Mouse (Mus musculus) mouse trophoblast stem cell (cell line): ENCODE data around the gene Smim7.

Source experiments
- in situ Hi-C, 2 experiments: fragments of 300-500 bp; cut with MseI, MboI; formaldehyde crosslinking; loops; 2 replicates in 1 of 2; 3 replicates in 1 of 2; pipeline ENCODE4 v1.15.1; 2025

The Smim7 gene

DNA sequence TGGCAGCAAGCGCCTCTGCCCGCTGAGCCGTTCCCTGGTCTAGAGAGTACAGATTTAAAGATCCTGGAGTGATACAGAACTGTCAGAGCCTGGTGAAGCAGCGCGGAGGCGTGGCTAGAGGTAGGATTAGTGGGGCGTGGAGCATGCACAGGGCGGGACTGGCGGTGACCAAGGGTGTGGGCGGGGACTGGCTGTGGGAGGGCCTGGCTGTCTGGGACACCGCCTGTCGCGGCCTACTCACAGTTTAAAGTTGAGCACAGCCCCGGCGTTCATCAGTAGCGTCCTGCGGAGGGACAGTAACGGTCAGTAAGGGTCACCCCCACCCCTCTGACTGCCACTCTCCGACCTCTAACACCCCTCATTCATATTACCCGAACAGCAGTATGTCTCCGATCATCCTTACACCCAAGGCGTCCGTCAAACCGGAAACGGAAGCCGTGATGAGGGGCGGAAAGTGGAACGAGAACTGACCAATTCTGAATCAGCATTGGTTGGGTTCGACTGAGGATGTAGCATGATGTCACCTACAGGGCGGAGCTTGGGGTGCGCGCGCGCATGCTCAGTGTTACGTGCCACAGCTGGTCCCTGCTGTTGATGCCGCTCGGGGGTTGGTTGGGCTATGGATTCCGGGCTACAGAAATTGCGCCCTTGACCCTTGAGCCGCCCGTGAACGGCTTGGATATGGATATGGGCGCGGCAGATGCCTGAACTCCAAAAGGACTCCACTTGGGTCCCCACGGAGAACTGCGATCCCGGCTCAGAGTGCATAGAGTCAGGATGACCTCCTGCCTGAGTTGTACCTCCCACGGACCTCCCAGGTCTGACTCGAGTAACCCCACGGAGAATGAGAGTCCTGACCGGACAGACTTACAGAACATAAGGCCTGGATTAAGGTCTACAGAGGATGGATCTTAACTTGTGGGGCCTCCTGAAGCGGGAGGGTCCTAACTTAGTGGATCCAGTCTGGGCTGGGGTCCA, at the start of gene Smim7:
Gene Smim7 (minus strand): TSS at position 456 of the 978 bp plus-strand sequence.
- in situ Hi-C loops = no loop called here

DNA sequence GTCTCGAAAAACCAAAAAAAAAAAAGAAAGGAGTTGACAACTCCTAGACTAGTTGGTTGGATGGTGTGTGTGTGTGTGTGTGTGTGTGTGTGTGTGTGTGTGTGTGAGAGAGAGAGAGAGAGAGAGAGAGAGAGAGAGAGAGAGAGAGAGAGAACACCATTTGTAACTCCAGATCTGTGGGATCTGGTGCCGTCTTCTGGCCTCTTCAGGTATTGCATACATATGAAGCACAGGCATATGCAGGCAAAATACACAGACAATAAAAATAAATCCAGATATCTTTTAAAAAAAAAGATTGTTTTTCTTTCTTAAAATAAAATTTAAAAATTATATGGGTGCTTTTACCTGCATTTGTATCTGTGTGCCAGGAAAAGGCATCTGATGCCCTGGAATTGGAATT, 19.3 kb upstream of the Smim7 start:
- in situ Hi-C loops = no loop called here

DNA sequence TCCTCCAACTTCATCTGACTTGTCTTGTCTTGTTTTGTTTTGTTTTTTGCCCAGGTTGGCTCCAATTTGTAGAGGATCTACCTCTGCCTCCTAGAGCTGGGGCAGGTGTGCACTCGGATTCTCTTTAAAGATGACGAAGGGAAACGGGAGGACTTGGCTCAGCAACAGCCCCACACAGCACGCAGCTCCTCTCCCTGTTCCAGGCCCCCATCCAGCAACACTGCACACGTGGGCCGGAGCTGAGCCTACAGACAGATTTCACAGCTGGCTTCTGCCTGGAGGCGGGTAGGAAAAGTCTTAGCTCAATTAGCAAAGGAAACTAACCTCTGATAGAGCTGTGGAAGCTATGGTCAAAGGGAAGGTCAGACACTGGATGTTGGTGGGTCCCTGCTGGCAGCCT, 18.4 kb upstream of the Smim7 start:
- in situ Hi-C loops = no loop called here

DNA sequence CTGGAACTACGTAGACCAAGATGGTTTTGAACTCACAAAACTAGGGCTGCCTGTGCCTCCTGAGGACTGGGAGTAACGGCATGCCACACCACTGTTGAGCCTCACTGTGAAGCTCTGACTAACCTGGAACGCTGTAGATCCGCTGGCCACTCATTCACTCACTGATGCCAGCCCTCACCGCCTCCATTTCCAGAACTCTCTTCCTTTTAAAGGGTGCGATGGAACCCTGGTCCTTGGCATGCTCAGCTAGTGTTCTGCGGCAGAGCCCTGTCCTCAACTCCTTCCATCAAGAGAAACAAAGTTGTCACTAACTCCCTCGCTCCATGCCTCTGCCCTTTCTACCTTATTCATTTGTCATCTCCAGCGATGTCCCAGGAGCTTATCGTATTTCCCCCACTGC, 18.0 kb upstream of the Smim7 start:
- in situ Hi-C loops = no loop called here

DNA sequence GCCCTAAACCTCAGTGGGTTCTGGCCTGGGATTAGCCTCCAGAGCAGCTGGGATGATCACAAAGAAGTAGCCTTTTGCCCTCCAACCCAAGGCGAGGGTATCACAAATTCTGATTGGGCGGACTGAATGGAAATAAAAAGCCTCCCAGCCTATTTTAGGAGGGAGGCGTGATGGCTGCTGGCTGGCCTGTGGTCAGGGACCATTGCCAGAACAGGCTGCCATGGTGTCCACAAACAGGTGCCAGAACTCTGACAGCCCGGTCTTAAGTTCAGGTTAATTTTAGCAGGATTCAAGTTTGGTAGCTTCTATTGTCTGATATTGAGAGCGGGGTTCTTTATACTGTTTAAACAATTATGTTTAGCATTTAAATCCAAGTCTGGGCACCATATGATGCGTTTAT, 16.9 kb upstream of the Smim7 start:
- in situ Hi-C loops = no loop called here

DNA sequence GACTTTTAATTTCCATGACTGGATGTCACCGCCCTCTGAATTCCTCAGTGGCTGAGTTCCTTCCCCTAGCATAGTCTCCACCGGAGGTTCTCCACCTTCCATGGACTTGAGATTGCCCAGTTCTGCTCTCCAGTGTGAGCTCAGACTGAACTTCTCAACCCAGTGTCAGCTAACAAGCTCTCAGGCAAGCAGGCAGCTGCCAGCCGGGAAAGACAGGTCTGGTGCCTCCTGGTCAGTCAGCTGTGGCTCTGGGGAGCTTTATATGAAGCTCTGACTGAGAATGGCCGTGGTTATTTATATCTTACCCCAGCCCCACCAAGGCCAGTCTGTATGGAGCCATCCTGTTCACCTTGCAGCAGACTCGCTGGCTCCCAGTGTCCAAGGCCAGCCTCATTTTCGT, 13.5 kb upstream of the Smim7 start:
- in situ Hi-C loops = no loop called here

DNA sequence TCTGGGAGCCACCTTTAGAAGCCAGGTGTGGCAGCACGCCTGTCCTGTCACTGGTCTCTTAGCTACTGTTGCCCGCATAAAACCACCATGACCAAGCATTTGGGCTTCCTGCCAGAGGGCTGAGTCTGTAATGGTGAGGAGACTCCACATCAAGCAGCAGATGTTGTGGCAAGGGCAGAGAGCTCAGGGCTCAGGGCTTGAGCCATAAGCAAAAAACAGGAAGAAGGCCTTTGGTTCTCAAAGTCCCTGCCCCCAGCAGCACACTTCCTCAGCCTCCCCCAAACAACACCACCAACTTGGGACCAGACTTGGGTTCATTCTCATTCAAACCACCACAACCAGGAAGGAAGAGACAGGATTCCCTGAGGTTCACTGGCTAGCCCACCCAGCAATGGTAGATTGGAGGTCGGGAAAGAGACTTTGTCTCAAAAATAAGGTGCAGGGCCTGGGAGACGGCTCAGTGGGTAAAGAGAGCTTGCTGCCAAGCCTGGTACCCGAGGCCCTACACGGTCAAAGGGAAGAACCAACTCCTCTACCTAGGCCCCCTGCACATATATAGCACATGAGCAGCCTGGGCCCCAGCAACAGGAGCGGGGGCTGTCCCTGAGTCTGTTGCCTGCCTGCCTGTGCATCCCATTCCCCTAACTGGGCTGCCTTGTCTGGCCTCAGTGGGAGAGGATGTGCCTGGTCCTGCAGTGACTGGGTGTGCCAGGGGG, 12.3 kb upstream of the Smim7 start:
- in situ Hi-C loops = no loop called here

DNA sequence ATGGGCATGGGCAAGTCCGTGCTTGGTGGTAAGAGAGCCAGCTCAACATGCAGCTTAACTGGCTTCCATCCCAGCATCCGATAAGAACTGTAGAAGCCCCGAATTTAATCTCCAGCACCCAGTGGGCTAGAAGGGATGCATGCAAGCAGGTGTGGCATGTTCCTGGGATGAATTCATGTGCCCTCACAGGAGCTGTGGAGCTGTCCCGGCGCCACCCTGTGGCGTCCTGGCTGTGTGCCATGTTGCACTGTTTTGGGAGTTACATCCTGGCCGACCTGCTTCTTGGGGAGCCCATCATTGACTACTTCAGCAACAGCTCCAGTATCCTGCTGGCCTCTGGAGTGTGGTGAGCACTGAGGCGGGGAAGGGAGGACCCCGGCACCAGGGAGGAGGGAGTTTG, 8.5 kb upstream of the Smim7 start:
- in situ Hi-C loops = no loop called here

DNA sequence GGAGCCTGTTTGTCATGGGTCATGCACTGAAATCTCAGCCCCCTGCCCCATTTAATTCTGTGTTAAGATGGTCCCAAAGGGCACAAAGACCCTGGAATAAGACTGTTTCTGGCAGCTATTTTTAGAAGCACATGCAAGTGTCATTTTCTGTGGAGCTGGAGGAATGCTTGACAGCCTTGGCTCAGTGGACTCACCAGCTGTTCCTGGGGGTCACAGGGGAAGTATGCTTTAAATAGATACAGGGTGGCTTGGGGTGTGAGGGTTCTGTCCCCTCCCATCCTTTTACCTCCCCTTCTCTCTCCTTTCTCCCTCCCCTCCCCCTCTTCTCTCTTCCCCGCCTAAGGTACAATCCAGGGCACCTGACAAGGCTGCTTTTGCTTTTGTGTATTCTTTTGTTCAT, 7.1 kb upstream of the Smim7 start:
- in situ Hi-C loops = no loop called here

DNA sequence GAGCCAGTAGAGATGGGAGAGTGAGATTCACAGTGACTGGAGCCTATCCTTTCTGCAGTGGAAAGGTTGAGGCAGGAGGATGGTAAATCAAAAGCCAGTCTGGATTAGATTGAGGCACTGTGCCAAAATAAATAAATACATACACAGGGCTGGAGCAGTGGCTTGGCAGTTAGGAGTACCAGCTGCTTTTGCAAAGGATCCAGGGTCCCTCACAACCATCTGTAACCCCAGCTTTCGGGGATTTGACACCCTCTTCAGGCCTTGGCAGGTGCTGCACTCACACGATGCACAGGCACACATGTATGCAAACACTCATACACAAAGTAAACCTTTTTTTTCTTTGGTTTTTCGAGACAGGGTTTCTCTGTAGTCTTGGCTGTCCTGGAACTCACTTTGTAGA, 6.4 kb upstream of the Smim7 start:
- in situ Hi-C loops = no loop called here

DNA sequence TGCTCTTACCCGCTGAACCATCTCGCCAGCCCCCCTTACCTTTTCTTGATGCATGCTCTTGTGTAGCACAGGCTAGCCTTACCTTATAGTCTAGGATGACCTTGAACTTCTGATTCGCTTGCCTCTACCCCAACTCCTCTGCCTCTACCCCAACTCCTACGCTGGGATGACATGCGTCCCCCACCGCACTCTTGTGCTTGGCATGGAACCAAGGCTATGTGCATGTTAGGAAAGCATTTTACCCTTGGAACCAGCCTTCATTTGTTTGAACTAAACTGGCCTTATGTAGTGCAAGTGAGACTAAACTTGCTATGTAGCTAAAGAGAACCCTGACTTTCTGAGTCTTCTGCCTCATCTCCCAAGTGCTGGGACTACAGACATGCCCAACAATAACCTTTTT, 5.0 kb upstream of the Smim7 start:
- in situ Hi-C loops = no loop called here

DNA sequence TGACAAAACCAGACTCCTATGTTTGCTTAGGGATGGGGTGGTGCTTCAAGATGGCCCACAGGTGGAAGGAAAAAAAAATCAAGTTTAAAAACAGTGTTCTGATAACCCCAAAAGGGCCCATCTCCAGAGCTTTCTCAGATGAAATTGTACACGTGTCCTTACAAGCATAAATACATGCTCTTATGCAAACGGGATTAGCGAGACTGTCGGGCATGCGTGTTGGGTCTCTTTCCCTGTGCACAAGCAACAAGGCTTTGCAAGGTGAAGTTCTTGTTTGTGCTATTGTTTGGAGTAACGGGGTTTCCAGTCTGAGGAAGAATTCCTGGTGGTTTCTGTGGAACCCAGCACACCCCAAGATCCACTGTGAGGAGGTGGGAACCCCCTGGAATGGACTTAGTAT, 2.6 kb upstream of the Smim7 start:
- in situ Hi-C loops = no loop called here

DNA sequence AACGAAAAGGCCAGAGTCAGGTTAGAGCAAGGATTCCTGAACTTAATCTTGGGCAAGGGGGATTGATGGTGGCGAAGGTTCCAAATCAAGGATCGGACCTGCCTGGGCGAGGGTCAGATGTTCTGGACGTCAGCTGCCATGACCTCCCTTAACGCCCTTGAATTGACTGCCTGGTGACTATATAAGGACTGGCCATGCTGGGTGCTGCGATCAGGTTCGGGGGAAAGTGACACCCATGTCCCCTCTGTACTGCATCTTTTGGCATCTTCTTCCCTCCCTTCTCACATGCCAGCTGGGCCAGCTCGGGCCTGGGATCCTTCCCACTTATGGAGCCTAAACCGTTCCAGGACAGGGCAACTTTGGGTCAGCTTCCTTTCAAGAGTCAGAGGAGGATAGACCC, 1.6 kb upstream of the Smim7 start:
- in situ Hi-C loops = no loop called here

DNA sequence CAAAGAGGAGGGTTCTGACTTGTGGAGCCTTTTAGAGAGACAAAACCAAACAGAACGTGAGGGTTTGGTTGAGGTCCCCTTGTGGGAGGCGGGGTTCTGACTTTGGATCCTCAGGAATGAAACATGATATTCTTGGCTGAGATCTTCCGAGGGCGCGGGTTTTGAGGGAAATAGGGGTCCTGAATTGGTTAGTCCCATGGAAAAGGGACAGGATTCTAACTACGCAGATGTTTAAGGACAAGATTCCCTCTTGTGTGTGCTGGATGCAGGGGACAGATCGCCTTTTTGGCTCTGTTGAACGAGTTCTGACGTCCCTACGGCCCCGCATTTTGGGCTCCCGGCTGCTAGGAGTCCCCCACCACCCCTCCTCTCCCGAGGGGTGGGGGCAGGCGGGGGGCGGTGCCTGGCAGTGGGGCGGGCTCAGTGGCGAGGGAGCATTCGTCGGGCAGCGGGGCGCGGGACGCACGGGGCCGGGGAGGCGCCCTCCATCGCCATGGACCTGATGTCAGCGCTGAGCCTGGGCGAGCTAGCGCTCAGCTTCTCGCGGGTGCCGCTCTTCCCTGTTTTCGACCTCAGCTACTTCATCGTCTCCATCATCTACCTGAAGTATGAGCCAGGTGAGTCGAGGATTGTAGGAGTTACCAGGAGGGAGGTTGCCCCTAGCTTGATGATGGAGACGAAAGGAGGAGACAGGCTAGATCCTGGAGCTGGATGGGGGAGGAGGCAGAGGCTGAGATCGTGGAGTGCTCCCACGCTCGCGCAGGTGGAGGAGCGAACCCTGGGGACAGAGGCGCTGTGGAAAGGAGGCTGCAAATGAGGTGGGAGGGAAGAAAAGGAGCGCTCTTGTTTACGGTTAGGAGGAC, 954 bp upstream of the Smim7 start, which contains the start of gene Tmem38a:
Gene Tmem38a (plus strand): TSS at position 445 of the 863 bp plus-strand sequence.
- in situ Hi-C loops = no loop called here

DNA sequence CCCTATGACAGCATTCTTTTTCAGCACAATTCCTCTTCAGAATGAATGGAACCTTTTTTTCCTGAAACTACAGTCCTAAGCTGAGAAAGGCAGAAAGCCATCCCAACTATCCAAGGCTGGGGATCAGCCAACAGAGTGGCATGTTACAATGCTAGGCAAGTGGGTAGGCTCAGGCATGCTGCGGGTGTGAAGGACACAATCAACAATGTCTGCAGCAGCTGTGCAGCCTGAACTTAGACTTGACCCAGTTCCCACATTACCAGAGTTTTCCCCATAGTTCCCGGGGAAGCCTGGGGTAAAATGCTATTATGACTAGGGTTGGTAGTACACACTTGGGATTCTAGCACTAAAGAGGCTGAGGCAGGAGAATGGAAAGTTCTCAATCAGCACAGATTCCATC, 4.9 kb downstream of the Smim7 start:
- in situ Hi-C loops = no loop called here

DNA sequence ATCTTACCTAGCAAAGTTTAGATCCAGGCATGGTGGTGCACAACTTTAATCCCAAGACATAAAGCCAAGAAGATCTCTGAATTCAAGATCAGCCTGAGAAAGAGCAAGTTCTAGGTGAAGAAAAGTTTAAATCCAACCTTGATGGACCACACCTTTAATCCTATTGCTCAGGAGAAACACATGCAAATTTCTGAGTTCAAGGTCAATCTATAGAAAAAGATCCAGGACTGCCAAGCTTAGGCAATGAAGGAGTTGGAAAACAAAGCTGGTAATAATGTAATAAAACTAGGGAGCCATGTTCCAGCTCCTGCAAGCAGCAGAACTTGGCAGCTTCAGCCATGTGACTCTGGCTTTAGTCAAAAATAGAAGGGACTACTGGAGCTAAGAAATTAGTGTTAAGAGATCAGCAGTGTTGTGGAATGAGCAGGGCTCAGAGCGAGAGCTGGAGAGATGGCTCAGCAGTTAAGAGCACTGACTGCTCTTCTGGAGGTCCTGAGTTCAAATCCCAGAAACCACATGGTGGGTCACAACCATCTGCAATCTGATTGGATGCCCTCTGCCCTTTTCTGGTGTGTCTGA, 9.7 kb downstream of the Smim7 start:
- in situ Hi-C loops = no loop called here

DNA sequence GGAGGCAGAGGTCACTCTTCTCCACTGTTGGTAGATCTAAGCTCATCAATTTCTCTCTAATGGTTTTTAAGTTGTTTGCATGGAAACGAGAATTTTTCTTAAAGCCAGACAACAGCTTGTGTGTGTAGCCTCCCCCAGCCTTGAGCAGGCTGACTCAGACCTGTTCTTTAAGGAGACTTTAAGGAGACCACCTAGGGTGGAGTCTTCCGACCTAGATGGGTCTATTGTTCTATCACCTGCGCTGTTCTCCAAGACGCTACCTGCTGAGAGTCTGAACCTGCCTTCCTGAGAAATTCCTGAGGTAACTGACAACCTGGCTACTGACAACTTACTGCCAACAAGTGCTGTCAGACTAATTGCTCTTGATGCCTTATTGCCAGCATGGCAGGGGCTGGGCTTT, 15.1 kb downstream of the Smim7 start:
- in situ Hi-C loops = no loop called here

DNA sequence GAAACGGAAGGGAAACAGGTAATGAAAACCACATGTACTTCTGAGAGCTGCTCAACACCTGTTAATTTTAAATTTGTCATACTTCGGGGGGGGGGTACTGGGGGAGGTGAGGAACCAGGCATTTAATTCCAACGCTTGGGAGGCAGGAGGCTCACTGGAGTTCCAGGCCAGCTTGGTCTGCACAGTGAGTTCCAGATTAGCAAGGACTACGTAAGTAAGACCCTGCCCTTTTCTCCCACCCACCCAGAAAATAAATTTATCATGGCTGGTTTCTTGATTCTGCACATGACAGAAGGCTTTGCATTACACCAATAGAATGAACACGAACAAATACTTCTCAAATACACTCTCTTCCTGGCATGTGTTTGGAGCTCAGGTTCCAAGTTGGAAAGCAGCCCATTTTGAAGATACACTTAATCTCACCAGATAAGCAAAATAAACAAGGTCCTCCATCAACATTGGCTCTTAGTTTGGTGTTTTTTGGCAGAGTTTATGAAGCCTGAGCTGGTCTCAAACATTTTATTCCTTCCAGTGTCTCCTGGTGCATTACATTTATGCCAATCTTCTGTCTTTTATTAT, 21.5 kb downstream of the Smim7 start:
- in situ Hi-C loops = no loop called here

DNA sequence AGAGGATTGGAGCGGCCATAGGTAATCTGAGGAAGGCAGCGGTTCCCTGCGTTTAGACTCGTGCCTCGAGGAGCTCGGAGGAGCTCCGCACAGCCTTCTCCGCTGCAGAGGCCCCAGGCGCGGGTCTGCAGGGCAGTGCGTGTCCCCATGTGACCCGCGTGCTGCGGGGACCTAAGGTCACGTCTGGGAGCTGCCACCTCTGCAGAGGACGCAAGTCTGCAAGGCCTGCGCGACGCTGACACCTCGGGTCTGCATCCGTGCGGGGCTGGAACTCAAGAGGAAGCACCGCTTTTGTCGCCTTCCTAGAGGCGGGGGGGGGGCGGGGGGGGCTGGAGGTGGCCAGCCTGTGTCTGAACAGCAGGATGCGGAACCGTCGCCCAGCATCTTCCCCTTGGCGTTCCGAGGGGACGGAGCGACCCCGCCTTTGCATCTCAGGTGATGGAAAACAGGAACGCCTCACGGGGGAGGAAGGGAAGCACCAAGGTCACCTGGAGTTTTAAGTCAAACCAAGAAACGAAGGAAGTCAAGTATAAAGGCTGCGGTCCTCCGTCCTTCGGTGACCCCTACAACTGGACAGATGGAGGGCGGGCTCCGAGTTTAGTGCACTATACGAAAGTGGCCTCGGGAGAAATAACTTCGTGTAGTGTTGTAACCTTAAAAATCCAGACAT, 22.1 kb downstream of the Smim7 start:
- in situ Hi-C loops = no loop called here

DNA sequence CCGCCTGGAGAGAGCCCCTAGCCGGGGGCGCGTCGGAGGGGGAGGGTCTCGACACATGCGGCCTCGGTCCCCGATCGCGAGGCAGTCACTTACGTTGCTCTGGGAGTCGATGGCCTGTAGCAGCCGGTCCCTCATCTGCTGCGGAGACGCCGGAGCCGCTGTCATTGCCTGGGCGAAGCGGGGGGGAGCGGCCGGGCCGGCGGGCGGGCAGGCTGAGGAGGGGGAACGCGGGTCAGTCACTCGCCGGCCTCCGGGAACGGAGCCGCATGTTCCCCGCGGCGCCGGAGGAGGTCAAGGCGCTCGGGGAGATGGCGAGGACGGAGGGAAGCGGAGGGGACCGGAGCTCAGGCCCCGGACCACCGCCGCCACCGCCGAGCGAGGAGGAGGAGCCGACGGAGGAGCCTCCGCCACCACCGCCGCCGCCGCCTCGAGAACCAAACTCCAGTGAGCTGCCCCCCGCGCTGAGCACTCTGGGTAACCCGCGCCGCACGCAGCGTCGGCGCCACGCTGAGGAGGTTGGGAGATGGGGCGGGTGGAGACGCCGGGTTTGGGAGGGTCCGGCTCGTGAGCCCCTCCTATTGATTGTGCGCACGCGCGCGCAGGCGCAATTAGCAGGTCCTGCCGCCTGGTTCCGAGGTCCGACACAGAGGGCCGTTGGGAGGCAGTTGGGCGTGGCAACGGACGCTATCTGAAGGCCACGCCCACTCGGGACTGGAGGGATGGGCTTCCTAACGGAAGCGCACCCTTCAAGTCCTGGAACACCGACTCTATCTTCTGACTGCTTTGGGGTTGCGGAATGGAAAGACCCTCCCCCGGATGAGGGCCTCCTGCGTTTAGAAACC, 22.9 kb downstream of the Smim7 start, which contains the start of gene Med26:
Gene Med26 (minus strand): TSS at position 469 of the 842 bp plus-strand sequence.
- in situ Hi-C loops = no loop called here
